Mouse (Mus musculus) intestine, embryonic 15.5 days (tissue): ENCODE measurements around the gene Npepps. TPM values are rescaled to one million over a fixed set of nuclear protein-coding genes. Genes with fewer than 3 reads are reported as not detected.
"Not testable (repeated sequence)": the region's sequence is repeated elsewhere in the genome, so short reads cannot be mapped to it uniquely, and the experiment has no call there.

Experiments
- ATAC-seq: fragments of 200-750 bp; cut with Nextera tagmentation; 2 replicates; pipeline ENCODE4 v1.8.0; 2017; ENCODE audit warnings: moderate TSS enrichment, moderate library complexity
- H3K27ac ChIP-seq: fragments of 300-500 bp; sonication (generic); 2 replicates; pipeline ENCODE4 v1.5.1; 2015; ENCODE audit warnings: mild to moderate bottlenecking, inconsistent platforms
- H3K27me3 ChIP-seq: fragments of 300-500 bp; sonication (generic); replicated peaks from 2 replicates; pipeline ENCODE4 v1.6.1; 2015; ENCODE audit warnings: inconsistent platforms
- H3K36me3 ChIP-seq: fragments of 300-500 bp; sonication (generic); 2 replicates; pipeline ENCODE4 v1.6.1; 2015; ENCODE audit warnings: inconsistent platforms
- H3K4me1 ChIP-seq: fragments of 300-500 bp; sonication (generic); replicated peaks from 2 replicates; pipeline ENCODE4 v1.6.1; 2015; ENCODE audit warnings: inconsistent platforms
- H3K4me2 ChIP-seq: fragments of 300-500 bp; sonication (generic); replicated peaks from 2 replicates; pipeline ENCODE4 v1.6.1; 2015; ENCODE audit warnings: mild to moderate bottlenecking, inconsistent platforms
- H3K4me3 ChIP-seq: fragments of 300-500 bp; sonication (generic); replicated peaks from 2 replicates; pipeline ENCODE4 v1.5.1; 2015; ENCODE audit warnings: inconsistent platforms
- H3K9ac ChIP-seq: fragments of 300-500 bp; sonication (generic); 2 replicates; pipeline ENCODE4 v1.6.1; 2015; ENCODE audit warnings: inconsistent platforms
- H3K9me3 ChIP-seq: fragments of 300-500 bp; sonication (generic); 2 replicates; pipeline ENCODE4 v1.6.1; 2016; ENCODE audit warnings: inconsistent platforms
- WGBS: fragments of 180-500 bp; shearing (Covaris S2); methylation state at CpG from one replicate; pipeline ENCODE4 v1.1.7; 2015; 5-methylcytosine and 5-hydroxymethylcytosine counted together
- polyA plus RNA-seq: library from polyadenylated mRNA; unstranded; fragments of >200 nt; fragmentation: Nextera tagmentation; extraction: Ambion mirVana; gene quantifications from 2 replicates; pipeline ENCODE4 v1.2.1, GENCODE M21; 2015

The Npepps gene
- polyA plus RNA-seq, 1 experiment from 2014 or later: 84.1 TPM

DNA sequence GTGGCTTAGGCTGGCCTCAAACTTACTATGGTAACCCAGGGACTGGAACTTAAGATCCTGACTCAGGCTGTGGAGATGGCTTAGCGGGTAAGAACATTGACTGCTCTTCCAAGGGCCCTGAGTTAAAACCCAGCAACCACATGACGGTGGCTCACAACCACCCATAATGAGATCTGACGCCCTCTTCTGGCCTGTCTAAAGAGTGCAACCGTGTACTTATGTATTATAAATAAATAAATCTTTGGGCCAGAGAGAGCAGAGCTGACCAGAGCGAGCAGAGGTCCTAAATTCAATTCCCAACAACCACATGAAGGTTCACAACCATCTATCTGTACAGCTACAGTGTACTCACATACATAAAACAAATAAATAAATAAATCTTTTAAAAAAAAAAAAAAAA, 6.8 kb downstream of the Npepps start:
- Histone ChIP-seq H3K9ac (no peak overlapping the region), H3K4me1 (peaks cover 11% of the 10 kb centered on the region), H3K4me2 (no peak overlapping the region), H3K36me3 (no peaks in the 10 kb centered on the region), H3K27me3 (no peaks in the 10 kb centered on the region), H3K9me3 (no peaks in the 10 kb centered on the region), H3K27ac (no peak overlapping the region), H3K4me3 (no peak overlapping the region)
- WGBS: 87% methylated on average over 5 of the region's 5 CpGs
- no peak for ATAC-seq

DNA sequence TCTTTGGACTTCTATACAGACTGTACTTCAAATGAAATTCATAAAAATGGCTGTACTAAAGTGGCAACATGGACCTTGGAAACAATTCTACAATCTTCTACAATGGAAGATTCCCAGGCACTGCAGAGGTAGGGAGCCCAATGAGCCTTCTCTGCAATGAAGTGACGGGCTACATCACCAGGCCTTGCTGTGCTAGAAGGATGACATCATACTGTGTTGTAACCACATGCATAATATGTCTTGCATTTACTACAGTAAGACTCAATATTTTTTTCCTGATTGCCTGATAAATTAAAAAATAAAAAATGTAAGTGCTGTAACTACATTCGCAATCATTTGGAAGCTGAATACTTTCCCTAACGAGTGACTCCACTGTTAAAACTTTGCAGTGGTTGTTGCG, 7.6 kb downstream of the Npepps start:
- 92% methylated on average over 4 of the region's 4 CpGs for WGBS
- Histone ChIP-seq H3K4me3 (no peak overlapping the region), H3K4me1 (peaks cover 4% of the 10 kb centered on the region), H3K27me3 (no peaks in the 10 kb centered on the region), H3K36me3 (no peaks in the 10 kb centered on the region), H3K9ac (no peak overlapping the region), H3K9me3 (no peaks in the 10 kb centered on the region), H3K4me2 (no peak overlapping the region), H3K27ac (no peak overlapping the region)
- no peak for ATAC-seq

DNA sequence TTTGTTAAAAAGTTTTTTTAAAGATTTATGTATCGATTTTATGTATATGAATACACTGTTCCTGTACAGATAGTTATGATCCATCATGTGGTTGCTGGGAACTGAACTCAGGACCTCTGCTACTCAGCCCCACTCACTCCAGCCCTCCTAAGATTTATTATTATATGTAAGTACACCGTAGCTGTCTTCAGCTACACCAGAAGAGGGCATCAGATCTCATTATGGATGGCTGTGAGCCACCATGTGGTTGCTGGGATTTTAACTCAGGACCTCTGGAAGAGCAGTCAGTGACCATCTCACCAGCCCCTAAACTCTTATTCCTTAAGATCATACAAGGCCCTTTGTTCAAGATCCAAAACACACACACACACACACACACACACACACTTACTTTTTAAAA, 10.4 kb downstream of the Npepps start:
- H3K9ac ChIP-seq, H3K27ac ChIP-seq, H3K4me1 ChIP-seq, H3K27me3 ChIP-seq, H3K36me3 ChIP-seq, ATAC-seq, H3K9me3 ChIP-seq, H3K4me3 ChIP-seq, H3K4me2 ChIP-seq: not testable (repeated sequence)
- WGBS: 68% methylated on average over 2 of the region's 2 CpGs

DNA sequence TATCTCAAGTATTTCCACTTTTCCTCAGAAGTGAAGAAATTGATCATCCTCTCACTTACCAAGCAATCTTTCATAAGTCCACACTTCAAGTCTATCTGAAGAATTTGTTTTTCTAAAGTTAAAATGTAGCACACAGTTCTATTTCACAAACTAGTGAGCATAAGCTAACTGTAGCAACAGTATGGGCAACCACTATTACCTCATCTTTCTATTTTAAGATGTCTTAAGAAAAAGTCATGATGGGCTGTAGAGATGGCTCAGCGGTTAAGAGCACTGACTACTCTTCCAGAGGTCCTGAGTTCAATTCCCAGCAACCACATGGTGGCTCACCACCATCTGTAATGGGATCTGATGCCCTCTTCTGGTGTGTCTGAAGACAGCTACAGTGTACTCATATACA, 13.9 kb downstream of the Npepps start:
- H3K36me3 ChIP-seq, H3K4me1 ChIP-seq, H3K27me3 ChIP-seq, H3K9ac ChIP-seq, H3K9me3 ChIP-seq, H3K4me3 ChIP-seq, ATAC-seq, H3K4me2 ChIP-seq, H3K27ac ChIP-seq: not testable (repeated sequence)
- WGBS: 97% methylated on average over 1 of the region's 1 CpGs

DNA sequence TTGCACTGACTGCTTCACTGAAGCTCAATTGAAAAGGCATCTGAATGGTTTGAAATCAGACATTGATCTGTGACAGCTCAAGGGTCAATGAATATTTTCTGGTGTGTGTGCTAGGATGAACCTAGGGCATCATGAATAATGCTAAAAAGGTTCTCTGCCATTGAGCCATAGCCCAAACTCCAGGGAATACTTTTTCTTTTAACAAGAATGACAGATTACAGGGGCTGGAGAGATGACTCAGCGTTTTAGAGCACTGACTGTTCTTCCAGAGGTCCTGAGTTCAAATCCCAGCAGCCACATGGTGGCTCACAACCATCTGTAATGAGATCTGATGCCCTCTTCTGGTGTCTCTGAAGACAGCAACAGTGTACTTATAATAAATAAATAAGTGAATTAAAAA, 30.8 kb downstream of the Npepps start:
- ATAC-seq, H3K4me3 ChIP-seq, H3K27ac ChIP-seq, H3K9me3 ChIP-seq, H3K4me1 ChIP-seq, H3K27me3 ChIP-seq, H3K4me2 ChIP-seq, H3K9ac ChIP-seq: not testable (repeated sequence)
- 78% methylated on average over 1 of the region's 1 CpGs for WGBS
- H3K36me3 ChIP-seq: peaks cover 10% of the 10 kb centered on the region; the same call in 1 of the 2 replicates

DNA sequence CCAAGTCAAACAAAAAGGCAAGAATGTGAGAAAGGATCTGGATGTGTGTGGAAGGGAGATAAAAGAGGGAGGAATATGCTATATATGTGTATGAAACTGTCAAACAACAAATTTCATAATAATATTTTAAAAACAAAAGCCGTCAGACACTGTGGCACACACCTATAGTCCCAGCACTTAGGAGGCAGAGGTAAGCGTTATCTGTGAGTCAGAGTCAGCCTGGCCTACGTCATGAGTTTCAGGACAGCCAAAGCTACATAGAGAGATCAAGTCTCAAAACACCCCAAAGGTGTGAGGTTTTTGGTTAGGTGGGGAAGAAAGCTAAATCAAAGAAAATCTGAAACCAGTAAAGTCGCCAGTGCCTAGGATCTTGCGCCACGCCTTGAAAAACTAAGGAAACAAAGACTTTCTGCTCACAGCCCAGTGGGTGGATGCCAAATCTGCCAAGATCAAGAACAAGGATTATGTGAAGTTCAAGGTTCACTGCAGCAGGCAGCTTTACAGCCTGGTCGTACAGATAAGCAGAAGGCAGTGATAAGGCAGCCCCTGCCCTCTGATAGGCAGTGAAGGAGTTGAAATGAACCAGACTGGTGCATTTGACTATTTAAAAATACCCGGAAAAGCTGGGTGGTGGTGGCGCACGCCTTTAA, 33.8 kb downstream of the Npepps start:
- H3K27ac ChIP-seq: peak overlapping the region; percentile 64
- H3K9ac ChIP-seq: no peak overlapping the region
- no peaks in the 10 kb centered on the region for H3K27me3 ChIP-seq
- H3K4me1 ChIP-seq: no peaks in the 10 kb centered on the region
- peaks cover 7% of the 10 kb centered on the region; the same call in 1 of the 2 replicates for H3K36me3 ChIP-seq
- H3K4me2 ChIP-seq: no peak overlapping the region
- no peak overlapping the region for H3K4me3 ChIP-seq
- 61% methylated on average over 10 of the region's 10 CpGs for WGBS
- H3K9me3 ChIP-seq: no peaks in the 10 kb centered on the region
- ATAC-seq: peak; percentile 99

GRCm38 (mm10) chr11:97241321-97241720, 39.1 kb downstream of the Npepps start:
- Histone ChIP-seq H3K4me3 (no peak overlapping the region), H3K9ac (no peak overlapping the region), H3K27me3 (no peaks in the 10 kb centered on the region), H3K27ac (no peak overlapping the region), H3K9me3 (no peaks in the 10 kb centered on the region), H3K4me2 (no peak overlapping the region), H3K36me3 (0 out of 2 replicates have a peak, but pooled peaks cover 5% of the 10 kb centered on the region), H3K4me1 (no peaks in the 10 kb centered on the region)
- WGBS: 94% methylated on average over 7 of the region's 7 CpGs
- no peak for ATAC-seq

DNA sequence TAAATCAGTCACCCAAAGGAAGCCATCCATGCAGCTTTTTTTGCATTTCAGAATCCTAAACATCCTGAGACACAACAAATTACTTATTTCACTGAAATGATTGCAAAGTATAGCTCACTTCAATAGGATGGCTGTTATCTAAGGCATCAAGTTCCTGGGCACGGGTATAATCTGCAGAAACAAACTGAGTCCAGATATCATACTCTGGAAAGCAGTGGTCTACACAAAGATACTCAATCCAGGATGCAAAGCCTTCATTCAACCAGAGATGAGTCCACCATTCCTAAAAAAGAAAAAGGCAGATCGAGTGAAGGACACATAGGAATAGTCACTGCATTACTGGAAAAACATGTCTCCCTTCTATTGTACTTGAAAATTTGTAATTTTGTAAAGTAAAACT, 42.5 kb downstream of the Npepps start:
- H3K4me3 ChIP-seq: no peak overlapping the region
- H3K36me3 ChIP-seq: peaks cover 5% of the 10 kb centered on the region; the same call in 1 of the 2 replicates
- no peaks in the 10 kb centered on the region for H3K9me3 ChIP-seq
- no peaks in the 10 kb centered on the region for H3K4me1 ChIP-seq
- H3K27ac ChIP-seq: no peak overlapping the region
- H3K4me2 ChIP-seq: no peak overlapping the region
- no peaks in the 10 kb centered on the region for H3K27me3 ChIP-seq
- no peak overlapping the region for H3K9ac ChIP-seq
- 84% methylated on average over 2 of the region's 2 CpGs for WGBS
- ATAC-seq: no peak

- peaks cover 27% of the 10 kb centered on the region; the same call in 1 of the 2 replicates for H3K36me3 ChIP-seq
- no peaks in the 10 kb centered on the region for H3K27me3 ChIP-seq
- no peak overlapping the region for H3K4me3 ChIP-seq
- WGBS: 95% methylated on average over 5 of the region's 5 CpGs
- H3K9me3 ChIP-seq: no peaks in the 10 kb centered on the region
- H3K4me2 ChIP-seq: no peak overlapping the region
- no peak overlapping the region for H3K9ac ChIP-seq
- ATAC-seq: no peak
- no peak overlapping the region for H3K27ac ChIP-seq
- H3K4me1 ChIP-seq: no peaks in the 10 kb centered on the region
Observed at GRCm38 (mm10) chr11:97232436-97232835, 48.0 kb downstream of the Npepps start.

DNA sequence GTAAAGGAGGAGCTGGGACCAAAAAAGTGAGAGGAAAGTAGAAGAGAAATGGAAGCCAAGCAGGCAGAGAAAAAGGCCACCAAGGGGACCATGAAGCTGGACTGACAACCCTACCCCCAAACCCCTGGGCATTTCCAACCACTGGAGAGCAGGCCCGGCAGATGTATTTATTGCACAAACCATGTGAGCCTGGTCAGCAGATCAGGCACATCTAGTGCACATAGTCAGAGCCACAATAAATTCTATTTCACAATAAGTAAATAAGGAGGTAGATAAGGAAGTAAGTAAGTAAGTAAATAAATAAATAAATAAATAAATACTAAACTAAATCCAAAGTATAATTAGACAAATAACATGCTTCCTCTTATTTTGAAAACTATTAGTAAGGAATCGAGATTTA, 51.0 kb downstream of the Npepps start:
- no peak for ATAC-seq
- H3K4me1 ChIP-seq: no peaks in the 10 kb centered on the region
- no peak overlapping the region for H3K4me3 ChIP-seq
- no peaks in the 10 kb centered on the region for H3K27me3 ChIP-seq
- no peak overlapping the region for H3K4me2 ChIP-seq
- H3K9me3 ChIP-seq: no peaks in the 10 kb centered on the region
- no peak overlapping the region for H3K27ac ChIP-seq
- WGBS: 81% methylated on average over 2 of the region's 2 CpGs
- peaks cover 30% of the 10 kb centered on the region; the same call in 1 of the 2 replicates for H3K36me3 ChIP-seq
- H3K9ac ChIP-seq: no peak overlapping the region

GRCm38 (mm10) chr11:97228985-97229384, 51.5 kb downstream of the Npepps start:
- no peak overlapping the region for H3K9ac ChIP-seq
- H3K4me3 ChIP-seq: no peak overlapping the region
- H3K4me1 ChIP-seq: no peaks in the 10 kb centered on the region
- H3K36me3 ChIP-seq: peaks cover 30% of the 10 kb centered on the region; the same call in 1 of the 2 replicates
- H3K27me3 ChIP-seq: no peaks in the 10 kb centered on the region
- H3K27ac ChIP-seq: no peak overlapping the region
- no peaks in the 10 kb centered on the region for H3K9me3 ChIP-seq
- no peak overlapping the region for H3K4me2 ChIP-seq
- WGBS: 86% methylated on average over 7 of the region's 7 CpGs
- ATAC-seq: no peak

DNA sequence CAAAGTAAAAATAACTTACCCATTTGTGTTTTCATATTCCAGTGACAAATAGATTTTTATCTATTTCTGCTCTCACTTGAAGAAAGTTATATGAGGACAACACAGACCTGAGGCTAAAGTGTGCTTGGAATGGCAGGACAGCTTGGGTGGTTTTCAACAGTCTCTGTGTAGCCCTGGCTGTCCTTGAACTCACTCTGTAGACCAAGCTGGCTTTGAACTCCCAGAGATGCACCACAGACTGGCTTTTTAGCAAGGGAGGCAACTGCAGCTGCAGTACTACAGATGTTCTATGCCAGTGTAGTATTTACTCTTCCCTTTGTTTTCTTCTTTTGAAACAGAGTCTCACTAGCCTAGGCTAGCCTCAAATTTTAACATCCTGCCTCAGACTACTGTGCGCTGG, 54.3 kb downstream of the Npepps start:
- no peak for ATAC-seq
- Histone ChIP-seq H3K27me3 (no peaks in the 10 kb centered on the region), H3K4me1 (no peaks in the 10 kb centered on the region), H3K27ac (no peak overlapping the region), H3K9me3 (no peaks in the 10 kb centered on the region), H3K9ac (no peak overlapping the region), H3K4me3 (no peak overlapping the region), H3K4me2 (no peak overlapping the region), H3K36me3 (peaks cover 23% of the 10 kb centered on the region; the same call in 1 of the 2 replicates)
- WGBS: 100% methylated on average over 1 of the region's 1 CpGs

- H3K4me2 ChIP-seq: no peak overlapping the region
- no peak overlapping the region for H3K4me3 ChIP-seq
- no peaks in the 10 kb centered on the region for H3K27me3 ChIP-seq
- no peak for ATAC-seq
- H3K27ac ChIP-seq: no peak overlapping the region
- H3K9ac ChIP-seq: no peak overlapping the region
- H3K9me3 ChIP-seq: no peaks in the 10 kb centered on the region
- 70% methylated on average over 3 of the region's 3 CpGs for WGBS
- H3K4me1 ChIP-seq: no peaks in the 10 kb centered on the region
- peaks cover 14% of the 10 kb centered on the region for H3K36me3 ChIP-seq
Observed at GRCm38 (mm10) chr11:97223485-97223884, 57.0 kb downstream of the Npepps start.
